Mouse (Mus musculus): ENCODE measurements around the gene Ttc39d. TPM values are rescaled to one million over a fixed set of nuclear protein-coding genes. Genes with fewer than 3 reads are reported as not detected.
"Not testable (repeated sequence)": the region's sequence is repeated elsewhere in the genome, so short reads cannot be mapped to it uniquely, and the experiment has no call there.

Ttc39d gene
- polyA plus RNA-seq, 1 experiment from 2014 or later = 0.11 TPM

- Histone ChIP-seq H3K9me3 (no peaks in the 10 kb centered on the region), H3K27me3 (no peaks in the 10 kb centered on the region), H3K4me3 (no peak overlapping the region), H3K27ac (no peak overlapping the region), H3K9ac (no peak overlapping the region), H3K36me3 (no peaks in the 10 kb centered on the region), H3K4me2 (no peak overlapping the region), H3K4me1 (peaks cover 18% of the 10 kb centered on the region)
- 77% methylated on average over 5 of the region's 5 CpGs for WGBS
- no peak for ATAC-seq (ENCODE audit: borderline replicate concordance, extremely low read depth, low FRiP score, low TSS enrichment)
Measured at GRCm38 (mm10) chr17:80172761-80173160, 34.5 kb upstream of the Ttc39d start.

- Histone ChIP-seq H3K36me3 (no peaks in the 10 kb centered on the region), H3K4me2 (no peak overlapping the region), H3K4me3 (no peak overlapping the region), H3K9me3 (no peaks in the 10 kb centered on the region), H3K27ac (no peak overlapping the region), H3K4me1 (peaks cover 8% of the 10 kb centered on the region), H3K27me3 (no peaks in the 10 kb centered on the region), H3K9ac (no peak overlapping the region)
- ATAC-seq (ENCODE audit: borderline replicate concordance, extremely low read depth, low FRiP score, low TSS enrichment) = no peak
- WGBS = 64% methylated on average over 2 of the region's 2 CpGs
Measured at GRCm38 (mm10) chr17:80173708-80174107, 33.6 kb upstream of the Ttc39d start.

- Histone ChIP-seq H3K36me3 (no peaks in the 10 kb centered on the region), H3K4me2 (no peak overlapping the region), H3K9ac (no peak overlapping the region), H3K27me3 (no peaks in the 10 kb centered on the region), H3K27ac (no peak overlapping the region), H3K4me1 (peaks cover 6% of the 10 kb centered on the region), H3K4me3 (no peak overlapping the region), H3K9me3 (no peaks in the 10 kb centered on the region)
- 76% methylated on average over 3 of the region's 3 CpGs for WGBS
- ATAC-seq (ENCODE audit: borderline replicate concordance, extremely low read depth, low FRiP score, low TSS enrichment) = no peak
Measured at GRCm38 (mm10) chr17:80174146-80174545, 33.1 kb upstream of the Ttc39d start.

GRCm38 (mm10) chr17:80174699-80175385, 32.4 kb upstream of the Ttc39d start:
- 55% methylated on average over 19 of the region's 19 CpGs for WGBS
- ATAC-seq (ENCODE audit: borderline replicate concordance, extremely low read depth, low FRiP score, low TSS enrichment) = no peak
- H3K9me3 ChIP-seq = no peaks in the 10 kb centered on the region
- H3K36me3 ChIP-seq = no peaks in the 10 kb centered on the region
- no peak overlapping the region for H3K4me2 ChIP-seq
- peaks cover 6% of the 10 kb centered on the region for H3K4me1 ChIP-seq
- H3K27me3 ChIP-seq = no peaks in the 10 kb centered on the region
- no peak overlapping the region for H3K4me3 ChIP-seq
- H3K27ac ChIP-seq = no peak overlapping the region
- H3K9ac ChIP-seq = no peak overlapping the region

GRCm38 (mm10) chr17:80175386-80175739, 31.9 kb upstream of the Ttc39d start:
- Histone ChIP-seq H3K4me2 (no peak overlapping the region), H3K9me3 (no peaks in the 10 kb centered on the region), H3K9ac (no peak overlapping the region), H3K36me3 (no peaks in the 10 kb centered on the region), H3K27ac (no peak overlapping the region), H3K4me1 (peaks cover 6% of the 10 kb centered on the region), H3K27me3 (no peaks in the 10 kb centered on the region), H3K4me3 (no peak overlapping the region)
- 80% methylated on average over 4 of the region's 4 CpGs for WGBS
- ATAC-seq (ENCODE audit: borderline replicate concordance, extremely low read depth, low FRiP score, low TSS enrichment) = no peak

- no peak for ATAC-seq (ENCODE audit: borderline replicate concordance, extremely low read depth, low FRiP score, low TSS enrichment)
- Histone ChIP-seq H3K9me3 (no peaks in the 10 kb centered on the region), H3K4me1 (peaks cover 6% of the 10 kb centered on the region), H3K4me2 (no peak overlapping the region), H3K27me3 (no peaks in the 10 kb centered on the region), H3K27ac (no peak overlapping the region), H3K36me3 (no peaks in the 10 kb centered on the region), H3K4me3 (no peak overlapping the region), H3K9ac (no peak overlapping the region)
- 86% methylated on average over 3 of the region's 3 CpGs for WGBS
Measured at GRCm38 (mm10) chr17:80175966-80176365, 31.3 kb upstream of the Ttc39d start.

GRCm38 (mm10) chr17:80178846-80179245, 28.4 kb upstream of the Ttc39d start:
- H3K36me3 ChIP-seq, H3K4me2 ChIP-seq: not testable (repeated sequence)

GRCm38 (mm10) chr17:80179959-80180358, 27.3 kb upstream of the Ttc39d start:
- 1% methylated on average over 6 of the region's 6 CpGs for WGBS
- no peak overlapping the region for H3K9ac ChIP-seq
- H3K27ac ChIP-seq = no peak overlapping the region
- no peaks in the 10 kb centered on the region for H3K27me3 ChIP-seq
- H3K4me1 ChIP-seq = peaks cover 4% of the 10 kb centered on the region
- no peaks in the 10 kb centered on the region for H3K36me3 ChIP-seq
- no peak overlapping the region for H3K4me2 ChIP-seq
- ATAC-seq (ENCODE audit: borderline replicate concordance, extremely low read depth, low FRiP score, low TSS enrichment) = peak; percentile 46; the same call in 1 of the 2 replicates
- H3K4me3 ChIP-seq = no peak overlapping the region
- no peaks in the 10 kb centered on the region for H3K9me3 ChIP-seq

More at GRCm38 (mm10) chr17:80178846-80179245, 28.4 kb upstream of the Ttc39d start:
- H3K4me1 ChIP-seq; H3K9me3 ChIP-seq; H3K4me3 ChIP-seq; H3K27me3 ChIP-seq; ATAC-seq (ENCODE audit: borderline replicate concordance, extremely low read depth, low FRiP score, low TSS enrichment); H3K27ac ChIP-seq; H3K9ac ChIP-seq: not testable (repeated sequence)
- WGBS = 93% methylated on average over 3 of the region's 3 CpGs

- Histone ChIP-seq H3K36me3 (no peaks in the 10 kb centered on the region), H3K27ac (no peak overlapping the region), H3K27me3 (no peaks in the 10 kb centered on the region), H3K4me2 (no peak overlapping the region), H3K4me3 (no peak overlapping the region), H3K4me1 (no peaks in the 10 kb centered on the region), H3K9ac (no peak overlapping the region), H3K9me3 (no peaks in the 10 kb centered on the region)
- no peak for ATAC-seq (ENCODE audit: borderline replicate concordance, extremely low read depth, low FRiP score, low TSS enrichment)
Measured at GRCm38 (mm10) chr17:80180468-80180867, 26.8 kb upstream of the Ttc39d start.

GRCm38 (mm10) chr17:80183615-80184014, 23.6 kb upstream of the Ttc39d start:
- no peak overlapping the region for H3K4me3 ChIP-seq
- H3K27ac ChIP-seq = no peak overlapping the region
- H3K9ac ChIP-seq = no peak overlapping the region
- H3K4me2 ChIP-seq = no peak overlapping the region
- H3K4me1 ChIP-seq = no peaks in the 10 kb centered on the region
- no peaks in the 10 kb centered on the region for H3K27me3 ChIP-seq
- 77% methylated on average over 10 of the region's 10 CpGs for WGBS
- H3K9me3 ChIP-seq = no peaks in the 10 kb centered on the region
- no peaks in the 10 kb centered on the region for H3K36me3 ChIP-seq
- ATAC-seq (ENCODE audit: borderline replicate concordance, extremely low read depth, low FRiP score, low TSS enrichment) = no peak

- ATAC-seq (ENCODE audit: borderline replicate concordance, extremely low read depth, low FRiP score, low TSS enrichment) = no peak
- WGBS = 56% methylated on average over 5 of the region's 5 CpGs
- no peak overlapping the region for H3K27ac ChIP-seq
Measured at GRCm38 (mm10) chr17:80193075-80193474, 14.2 kb upstream of the Ttc39d start.

GRCm38 (mm10) chr17:80199160-80199778, 8.0 kb upstream of the Ttc39d start:
- no peaks in the 10 kb centered on the region for H3K27me3 ChIP-seq
- no peaks in the 10 kb centered on the region for H3K9me3 ChIP-seq
- H3K4me1 ChIP-seq = 0 out of 2 replicates have a peak, but pooled peaks cover 7% of the 10 kb centered on the region
- ATAC-seq (ENCODE audit: borderline replicate concordance, extremely low read depth, low FRiP score, low TSS enrichment) = no peak
- H3K9ac ChIP-seq = no peak overlapping the region
- H3K4me3 ChIP-seq = no peak overlapping the region
- no peak overlapping the region for H3K4me2 ChIP-seq
- H3K27ac ChIP-seq = no peak overlapping the region
- 92% methylated on average over 3 of the region's 3 CpGs for whole genome bisulfite sequencing
- H3K36me3 ChIP-seq = peaks cover 78% of the 10 kb centered on the region

More at GRCm38 (mm10) chr17:80193075-80193474, 14.2 kb upstream of the Ttc39d start:
- Histone ChIP-seq H3K27me3 (no peaks in the 10 kb centered on the region), H3K9ac (no peak overlapping the region), H3K4me3 (no peak overlapping the region), H3K4me1 (no peaks in the 10 kb centered on the region), H3K9me3 (no peaks in the 10 kb centered on the region), H3K36me3 (peaks cover 33% of the 10 kb centered on the region), H3K4me2 (no peak overlapping the region)
